Mouse (Mus musculus) midbrain, embryonic 14.5 days (tissue): ENCODE data around the gene Zfp362. TPM values are rescaled to one million over a fixed set of nuclear protein-coding genes. Genes with fewer than 3 reads are reported as not detected.

Experiments used
- ATAC-seq: fragments of 200-750 bp; cut with Nextera tagmentation; 2 replicates; pipeline ENCODE4 v1.8.0; 2017; ENCODE audit warnings: moderate number of reproducible peaks, moderate library complexity; ENCODE audit not compliant: low FRiP score, low TSS enrichment
- DNase-seq: peaks from one replicate; pipeline ENCODE4 v3.0.0-alpha.2; 2015
- H3K27ac ChIP-seq: fragments of 300-500 bp; sonication (generic); replicated peaks from 2 replicates; pipeline ENCODE4 v1.5.1; 2014; ENCODE audit warnings: mild to moderate bottlenecking, low read depth, low read length, moderate library complexity
- H3K27me3 ChIP-seq: fragments of 300-500 bp; sonication (generic); 2 replicates; pipeline ENCODE4 v1.6.1; 2014; ENCODE audit warnings: low read length, control low read depth, mixed read lengths; ENCODE audit not compliant: control insufficient read depth, insufficient read depth
- H3K36me3 ChIP-seq: fragments of 300-500 bp; sonication (generic); 2 replicates; pipeline ENCODE4 v1.6.1; 2014; ENCODE audit warnings: low read length, control low read depth; ENCODE audit not compliant: control insufficient read depth, insufficient read depth
- H3K4me1 ChIP-seq: fragments of 300-500 bp; sonication (generic); 2 replicates; pipeline ENCODE4 v1.6.1; 2014; ENCODE audit warnings: mild to moderate bottlenecking, antibody characterized with exemption, low read length, control low read depth; ENCODE audit not compliant: control insufficient read depth, insufficient read depth
- H3K4me2 ChIP-seq: fragments of 300-500 bp; sonication (generic); 2 replicates; pipeline ENCODE4 v1.6.1; 2014; ENCODE audit warnings: mild to moderate bottlenecking, low read length, moderate library complexity
- H3K4me3 ChIP-seq: fragments of 300-500 bp; sonication (generic); replicated peaks from 2 replicates; pipeline ENCODE4 v1.5.1; 2014; ENCODE audit warnings: low read depth, low read length
- H3K9ac ChIP-seq: fragments of 300-500 bp; sonication (generic); replicated peaks from 2 replicates; pipeline ENCODE4 v1.6.1; 2014; ENCODE audit warnings: mild to moderate bottlenecking, low read length, moderate library complexity
- H3K9me3 ChIP-seq: fragments of 300-500 bp; sonication (generic); 2 replicates; pipeline ENCODE4 v1.6.1; 2016; ENCODE audit warnings: low read length, control low read depth, mixed read lengths; ENCODE audit not compliant: control insufficient read depth
- WGBS: fragments of 180-500 bp; shearing (Covaris S2); extraction: QIAGEN DNeasy Blood & Tissue Kit; methylation state at CpG from one replicate; pipeline ENCODE4 v1.1.7; 2014; 5-methylcytosine and 5-hydroxymethylcytosine counted together
- polyA plus RNA-seq: library from polyadenylated mRNA; unstranded; fragments of >200 nt; fragmentation: Nextera tagmentation; extraction: Ambion mirVana; gene quantifications from 2 replicates; pipeline ENCODE4 v1.2.1, GENCODE M21; 2014

Gene Zfp362
- polyA plus RNA-seq, 1 experiment from 2014 or later, result 35.7 TPM

DNA sequence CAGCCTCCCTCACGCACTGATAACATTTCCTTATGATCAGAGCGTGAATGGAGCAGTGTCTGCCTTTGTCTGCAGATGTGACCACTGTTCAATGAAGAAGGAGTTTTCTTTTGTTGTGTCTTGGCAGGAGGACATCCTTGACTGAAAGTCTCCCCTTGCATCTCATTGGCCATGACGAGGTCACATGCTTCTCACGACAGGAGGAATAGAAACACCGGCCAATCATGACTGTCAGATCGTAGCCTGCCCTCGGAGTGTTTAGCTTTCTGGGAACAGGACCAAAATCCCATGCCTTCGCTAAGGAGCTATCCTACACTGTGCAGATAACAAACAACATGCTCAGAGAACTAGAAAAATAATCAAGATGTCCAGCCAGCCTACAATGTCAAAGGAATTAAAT lies 35.4 kb upstream of the Zfp362 start:
- no peak overlapping the region for H3K4me3 ChIP-seq
- DNase-seq (peak; percentile 38), ATAC-seq (no peak)
- H3K4me1 ChIP-seq, result peaks cover 5% of the 10 kb centered on the region; the same call in 1 of the 2 replicates
- H3K27me3 ChIP-seq, result no peaks in the 10 kb centered on the region
- 28% methylated on average over 8 of the region's 8 CpGs for WGBS
- no peak overlapping the region for H3K4me2 ChIP-seq
- H3K9me3 ChIP-seq, result no peaks in the 10 kb centered on the region
- no peaks in the 10 kb centered on the region for H3K36me3 ChIP-seq
- H3K9ac ChIP-seq, result no peak overlapping the region
- H3K27ac ChIP-seq, result no peak overlapping the region

DNA sequence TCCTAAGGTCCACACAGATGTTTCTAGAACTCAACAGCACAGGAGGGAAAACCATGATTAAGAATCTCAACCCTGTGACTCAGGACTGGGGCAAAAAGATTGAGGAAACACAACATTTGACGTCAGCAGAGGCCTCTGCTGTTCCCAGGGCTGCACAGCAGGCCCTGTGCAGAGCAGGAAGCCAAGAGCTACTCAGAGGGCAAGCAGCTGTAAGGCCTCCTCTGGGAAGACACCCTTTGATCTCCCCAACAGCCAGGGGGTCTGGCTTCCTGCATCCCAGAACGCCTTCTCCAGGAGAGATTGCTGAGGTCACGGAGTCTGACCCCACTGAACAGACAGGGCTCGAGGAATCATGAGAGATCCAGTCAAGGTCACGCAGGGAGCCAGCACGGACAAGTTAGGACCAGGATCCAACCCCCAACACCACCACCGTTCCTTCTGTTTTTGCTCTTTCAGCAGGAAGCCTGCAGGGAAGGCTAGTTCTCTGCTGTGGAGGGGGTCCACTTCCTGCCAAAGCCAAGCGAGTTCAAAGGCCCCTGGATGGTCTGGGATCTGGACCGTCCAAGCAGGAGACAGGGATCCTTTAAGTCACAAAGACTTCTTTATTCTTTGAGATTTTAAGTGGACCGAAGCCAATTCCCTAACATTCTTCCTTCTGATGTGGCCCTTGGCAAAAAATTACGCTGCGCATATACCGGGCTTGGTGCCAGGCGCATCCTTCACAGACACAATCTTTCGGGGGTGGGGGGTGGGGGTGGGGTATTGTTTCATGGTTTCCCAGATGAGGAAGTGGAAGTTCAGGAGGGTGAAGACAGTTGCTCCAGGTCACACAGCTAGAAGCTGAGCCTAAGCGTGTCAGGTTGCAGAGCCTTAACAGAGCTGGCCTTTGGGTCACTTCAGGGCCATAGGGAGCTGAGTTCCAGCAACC lies 34.2 kb upstream of the Zfp362 start:
- Histone ChIP-seq H3K4me3 (no peak overlapping the region), H3K4me1 (peaks cover 5% of the 10 kb centered on the region; the same call in 1 of the 2 replicates), H3K9ac (no peak overlapping the region), H3K4me2 (no peak overlapping the region), H3K27me3 (no peaks in the 10 kb centered on the region), H3K27ac (peak overlapping the region; percentile 55; the same call in 1 of the 2 replicates), H3K36me3 (no peaks in the 10 kb centered on the region), H3K9me3 (no peaks in the 10 kb centered on the region)
- DNase-seq (peak; percentile 51), ATAC-seq (no peak)
- 58% methylated on average over 16 of the region's 16 CpGs for WGBS

DNA sequence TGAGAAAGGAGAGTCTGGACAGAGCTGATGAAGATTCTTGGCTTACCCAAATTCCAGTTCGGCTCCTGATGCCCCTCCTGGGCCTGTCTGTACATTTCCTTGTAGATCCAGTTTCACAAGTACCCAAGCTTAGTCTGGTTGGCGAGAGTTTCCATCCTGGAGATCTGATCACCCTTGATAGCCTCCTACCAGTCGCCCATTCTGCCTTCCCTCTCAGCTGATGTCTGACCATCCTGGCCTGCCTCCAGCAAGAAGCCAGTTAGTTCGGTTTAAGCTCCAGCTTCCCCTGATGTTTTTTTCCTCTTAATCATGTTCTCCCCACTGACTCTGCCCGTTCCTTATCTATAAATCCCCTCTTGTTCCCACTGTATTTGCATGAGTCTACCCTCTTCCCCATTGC lies 32.4 kb upstream of the Zfp362 start:
- Histone ChIP-seq H3K4me3 (no peak overlapping the region), H3K9me3 (no peaks in the 10 kb centered on the region), H3K36me3 (no peaks in the 10 kb centered on the region), H3K9ac (no peak overlapping the region), H3K4me1 (0 out of 2 replicates have a peak, but pooled peaks cover 3% of the 10 kb centered on the region), H3K27me3 (no peaks in the 10 kb centered on the region), H3K27ac (0 out of 2 replicates have a peak overlapping the region, but pooled peaks have one; percentile 22), H3K4me2 (no peak overlapping the region)
- ATAC-seq, result no peak
- DNase-seq, result no peak
- WGBS, result 70% methylated on average over 5 of the region's 5 CpGs

DNA sequence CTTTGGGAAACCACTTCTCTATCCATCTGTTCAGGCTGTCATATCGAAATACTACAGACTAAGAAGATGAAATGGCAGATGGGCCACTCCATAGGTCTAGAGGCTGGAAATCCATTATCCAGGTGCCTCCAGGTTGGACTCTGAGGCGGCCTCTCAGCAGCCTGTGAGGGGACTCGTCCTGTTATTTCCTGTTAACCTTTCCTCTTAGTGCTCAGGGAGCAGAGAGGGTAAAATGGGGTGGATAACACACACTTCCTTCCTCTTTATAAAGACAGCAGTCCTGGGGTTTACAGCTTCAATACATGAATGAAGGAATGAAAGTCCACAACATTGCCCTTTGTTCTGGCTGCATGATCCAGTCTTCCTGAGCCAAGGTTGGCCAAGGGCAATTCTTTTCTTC lies 18.3 kb upstream of the Zfp362 start:
- H3K9me3 ChIP-seq, result no peaks in the 10 kb centered on the region
- no peak overlapping the region for H3K4me3 ChIP-seq
- no peaks in the 10 kb centered on the region for H3K27me3 ChIP-seq
- no peak overlapping the region for H3K4me2 ChIP-seq
- ATAC-seq (no peak), DNase-seq (no peak)
- H3K36me3 ChIP-seq, result no peaks in the 10 kb centered on the region
- H3K27ac ChIP-seq, result no peak overlapping the region
- no peaks in the 10 kb centered on the region for H3K4me1 ChIP-seq
- no peak overlapping the region for H3K9ac ChIP-seq
- 76% methylated on average over 3 of the region's 3 CpGs for WGBS

DNA sequence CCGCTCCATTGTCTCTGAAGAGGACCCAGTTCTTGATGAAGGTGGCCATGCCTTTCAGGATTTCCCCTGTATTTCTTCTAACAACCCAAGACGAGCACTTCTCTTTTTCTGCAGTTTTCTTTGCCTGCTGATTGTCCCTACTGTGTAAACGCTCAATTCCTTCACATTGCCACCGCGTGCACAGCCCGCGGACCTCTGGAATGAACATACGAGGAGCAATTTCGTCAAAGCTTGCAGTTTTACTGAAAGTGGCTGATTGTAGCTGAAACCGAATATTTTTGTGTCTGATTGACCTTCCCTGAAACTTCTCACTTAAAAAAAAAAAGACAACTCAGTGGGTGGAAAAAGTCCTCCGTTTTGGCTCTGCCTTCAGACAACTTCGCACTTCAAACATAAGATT lies 14.7 kb upstream of the Zfp362 start:
- Histone ChIP-seq H3K4me2 (no peak overlapping the region), H3K4me1 (no peaks in the 10 kb centered on the region), H3K9me3 (no peaks in the 10 kb centered on the region), H3K9ac (no peak overlapping the region), H3K27ac (no peak overlapping the region), H3K4me3 (no peak overlapping the region), H3K36me3 (no peaks in the 10 kb centered on the region), H3K27me3 (no peaks in the 10 kb centered on the region)
- 75% methylated on average over 12 of the region's 12 CpGs for WGBS
- ATAC-seq, result no peak
- DNase-seq, result no peak

DNA sequence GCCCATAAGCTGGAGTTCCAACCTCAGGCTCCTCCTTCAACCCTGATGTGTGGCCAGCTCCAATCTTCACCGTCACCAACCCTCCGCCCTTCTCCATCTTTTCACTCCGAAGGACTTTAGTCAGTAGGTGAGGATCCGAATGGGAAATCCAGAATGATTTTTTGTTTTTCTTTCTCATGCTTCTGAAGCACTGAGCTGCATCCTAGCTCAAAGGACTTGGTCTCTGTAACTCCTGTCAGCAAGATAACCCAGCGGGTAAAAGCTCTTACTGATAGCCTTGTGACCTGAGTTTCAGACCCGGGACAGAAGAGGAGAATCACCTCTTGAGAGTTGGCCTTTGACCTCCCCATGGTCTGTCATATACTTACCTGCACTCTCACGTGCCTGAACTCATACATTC lies 11.2 kb upstream of the Zfp362 start:
- no peak overlapping the region for H3K4me2 ChIP-seq
- WGBS, result 72% methylated on average over 7 of the region's 7 CpGs
- no peak for ATAC-seq
- H3K4me1 ChIP-seq, result peaks cover 4% of the 10 kb centered on the region
- H3K27me3 ChIP-seq, result no peaks in the 10 kb centered on the region
- H3K4me3 ChIP-seq, result no peak overlapping the region
- no peaks in the 10 kb centered on the region for H3K36me3 ChIP-seq
- no peak for DNase-seq
- H3K27ac ChIP-seq, result no peak overlapping the region
- H3K9me3 ChIP-seq, result no peaks in the 10 kb centered on the region
- H3K9ac ChIP-seq, result no peak overlapping the region

DNA sequence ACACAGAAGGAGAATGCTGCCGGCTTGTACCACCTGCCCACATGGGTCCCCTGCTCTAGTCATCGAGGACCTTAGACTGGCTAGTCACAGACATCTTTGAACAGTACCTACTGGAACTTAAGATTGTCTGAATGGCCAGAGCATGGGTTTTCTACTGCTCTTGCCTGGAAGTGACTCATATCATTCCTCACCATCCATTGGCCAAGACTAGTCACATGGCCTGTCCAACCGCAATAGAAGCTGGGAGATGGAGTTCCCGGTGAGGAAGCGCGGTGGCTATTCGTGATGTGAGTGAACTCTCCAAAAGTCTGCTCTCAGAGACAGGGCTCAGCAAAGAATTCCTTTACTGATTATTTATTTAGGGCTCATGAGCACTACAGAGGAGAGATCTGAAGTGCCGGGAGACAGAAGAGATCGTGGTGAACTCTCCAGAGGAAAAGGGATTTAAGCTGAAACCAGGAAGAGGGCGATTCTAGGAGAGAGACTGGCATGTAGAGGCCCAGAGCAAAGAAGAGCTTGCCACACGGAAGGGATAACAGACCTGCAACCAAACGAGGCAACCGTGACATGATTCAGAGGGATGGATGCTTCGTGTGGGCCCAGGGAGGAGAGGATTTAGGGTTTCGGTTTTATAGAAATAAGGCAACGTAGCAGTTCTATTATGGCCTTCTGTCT lies 5.7 kb upstream of the Zfp362 start:
- peaks cover 7% of the 10 kb centered on the region for H3K4me1 ChIP-seq
- ATAC-seq (peak; percentile 91), DNase-seq (peak; percentile 92)
- peak overlapping the region; percentile 62 for H3K4me2 ChIP-seq
- peak overlapping the region; percentile 54 for H3K9ac ChIP-seq
- H3K27me3 ChIP-seq, result no peaks in the 10 kb centered on the region
- H3K36me3 ChIP-seq, result no peaks in the 10 kb centered on the region
- peak overlapping the region; percentile 39 for H3K27ac ChIP-seq
- no peaks in the 10 kb centered on the region for H3K9me3 ChIP-seq
- WGBS, result 12% methylated on average over 16 of the region's 16 CpGs
- H3K4me3 ChIP-seq, result peak overlapping the region; percentile 44

DNA sequence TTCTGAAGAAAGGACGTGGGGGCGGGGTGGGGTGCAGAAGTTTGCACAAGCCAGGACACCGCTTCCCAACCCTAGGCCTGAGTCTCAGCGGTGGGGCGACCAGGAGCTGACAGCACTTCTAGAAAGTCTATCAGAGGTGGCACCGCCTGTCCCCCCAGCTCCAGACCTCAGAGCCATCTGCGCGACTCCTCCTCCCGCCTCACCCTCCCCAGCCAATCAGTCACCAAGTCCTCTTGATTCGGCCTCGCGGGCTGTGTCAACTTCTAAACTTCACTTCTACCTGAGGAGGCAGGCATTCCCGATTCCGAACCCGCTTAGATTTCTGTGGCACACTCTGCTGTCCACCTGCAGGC lies 958 bp upstream of the Zfp362 start:
- H3K9ac ChIP-seq, result peak overlapping the region; percentile 97
- no peaks in the 10 kb centered on the region for H3K27me3 ChIP-seq
- peaks cover 27% of the 10 kb centered on the region for H3K4me1 ChIP-seq
- H3K4me2 ChIP-seq, result peak overlapping the region; percentile 97
- DNase-seq, result peak; percentile 76
- H3K4me3 ChIP-seq, result peak overlapping the region; percentile 69
- peak overlapping the region; percentile 97 for H3K27ac ChIP-seq
- peak; percentile 46 for ATAC-seq
- no peaks in the 10 kb centered on the region for H3K9me3 ChIP-seq
- 0% methylated on average over 15 of the region's 15 CpGs for WGBS
- no peaks in the 10 kb centered on the region for H3K36me3 ChIP-seq
